Mouse (Mus musculus): ENCODE measurements around the gene Abl2.

GRCm38 (mm10) chr1:156565328-156565727 lies 6.7 kb downstream of the Abl2 start:
- TF ChIP-seq CTCF (IDR thresholded peaks at IDR 0.05; ENCODE audit: borderline replicate concordance, insufficient read depth, low read depth, low read length), result no peak
- TF ChIP-seq POLR2A (IDR thresholded peaks at IDR 0.05; ENCODE audit: borderline replicate concordance, insufficient read depth, low read length), result no peak
